Mouse (Mus musculus): ENCODE data around the gene Strn3. TPM values are rescaled to one million over a fixed set of nuclear protein-coding genes. Genes with fewer than 3 reads are reported as not detected.

Gene Strn3
- total and polyA plus RNA-seq, 2 experiments from 2014 or later: 28.3 to 57.0 TPM

DNA sequence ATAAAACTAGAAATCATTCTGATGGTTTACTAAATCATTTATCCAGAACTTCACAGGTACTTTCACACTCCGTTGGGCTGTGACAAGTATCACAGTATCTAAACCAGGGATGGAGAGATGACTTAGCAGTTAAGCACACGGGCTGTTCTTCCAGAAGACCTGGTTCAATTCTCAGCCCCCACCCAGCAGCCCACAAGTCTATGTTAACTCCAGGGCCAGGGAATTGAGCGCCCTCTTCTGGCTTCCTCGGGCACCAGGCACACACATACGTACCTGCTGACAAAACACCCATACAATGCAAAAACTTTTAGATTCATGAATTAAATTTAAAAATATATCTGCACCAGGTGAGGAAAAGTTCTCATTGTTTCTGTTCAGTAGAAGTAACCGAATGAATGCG lies 121.8 kb downstream of the Strn3 start:
- H3K27me3 ChIP-seq (ENCODE audit: insufficient read depth, low read length): no peaks in the 10 kb centered on the region
- no peaks in the 10 kb centered on the region for H3K9me3 ChIP-seq (ENCODE audit: low read length)
- H3K4me3 ChIP-seq (ENCODE audit: low read depth, low read length): no peak overlapping the region
- DNase-seq (ENCODE audit: low spot score) (no peak), ATAC-seq (ENCODE audit: low FRiP score) (no peak)
- H3K4me1 ChIP-seq (ENCODE audit: insufficient read depth, low read length): no peaks in the 10 kb centered on the region
- H3K36me3 ChIP-seq (ENCODE audit: insufficient read depth, low read length): no peaks in the 10 kb centered on the region
- H3K4me2 ChIP-seq (ENCODE audit: low read depth, low read length, poor library complexity, severe bottlenecking): no peak overlapping the region
- H3K27ac ChIP-seq (ENCODE audit: low read depth, low read length): no peak overlapping the region
- TF ChIP-seq CTCF (IDR thresholded peaks at IDR 0.05): no peak
- WGBS: 65% methylated on average over 7 of the region's 7 CpGs
- no peak overlapping the region for H3K9ac ChIP-seq (replicated peaks; ENCODE audit: low read length, poor library complexity, severe bottlenecking)

DNA sequence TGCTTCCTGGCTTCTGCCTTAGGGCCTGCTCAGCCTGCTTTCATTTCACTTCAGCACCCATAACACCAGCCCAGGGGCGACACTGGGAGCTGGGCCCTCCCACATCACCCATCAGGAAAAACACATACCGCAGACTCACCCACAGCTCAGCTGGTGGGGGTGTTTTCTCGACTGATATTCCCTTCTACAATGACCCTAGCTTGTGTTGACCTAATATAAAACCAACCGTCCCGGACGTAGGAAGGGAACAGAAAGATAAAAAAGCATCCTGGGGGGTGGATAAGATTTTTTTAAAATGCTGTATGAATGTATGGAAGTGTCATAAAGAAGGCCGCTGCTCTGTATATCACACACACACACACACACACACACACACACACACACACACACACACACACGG lies 122.2 kb downstream of the Strn3 start:
- no peak overlapping the region for H3K4me3 ChIP-seq (ENCODE audit: low read depth, low read length)
- no peak overlapping the region for H3K27ac ChIP-seq (ENCODE audit: low read depth, low read length)
- DNase-seq (ENCODE audit: low spot score): no peak
- H3K4me1 ChIP-seq (ENCODE audit: insufficient read depth, low read length): no peaks in the 10 kb centered on the region
- no peaks in the 10 kb centered on the region for H3K36me3 ChIP-seq (ENCODE audit: insufficient read depth, low read length)
- H3K9ac ChIP-seq (replicated peaks; ENCODE audit: low read length, poor library complexity, severe bottlenecking): no peak overlapping the region
- no peaks in the 10 kb centered on the region for H3K9me3 ChIP-seq (ENCODE audit: low read length)
- ATAC-seq (ENCODE audit: low FRiP score): no peak
- no peak overlapping the region for H3K4me2 ChIP-seq (ENCODE audit: low read depth, low read length, poor library complexity, severe bottlenecking)
- 94% methylated on average over 8 of the region's 8 CpGs for WGBS
- no peak for TF ChIP-seq CTCF (IDR thresholded peaks at IDR 0.05)
- H3K27me3 ChIP-seq (ENCODE audit: insufficient read depth, low read length): no peaks in the 10 kb centered on the region

GRCm38 (mm10) chr12:51567225-51567624 lies 124.5 kb downstream of the Strn3 start:
- Histone ChIP-seq H3K9ac (replicated peaks; ENCODE audit: low read length, poor library complexity, severe bottlenecking) (no peak overlapping the region), H3K36me3 (ENCODE audit: insufficient read depth, low read length) (no peaks in the 10 kb centered on the region), H3K9me3 (ENCODE audit: low read length) (no peaks in the 10 kb centered on the region), H3K4me2 (ENCODE audit: low read depth, low read length, poor library complexity, severe bottlenecking) (no peak overlapping the region), H3K27me3 (ENCODE audit: insufficient read depth, low read length) (no peaks in the 10 kb centered on the region), H3K27ac (ENCODE audit: low read depth, low read length) (no peak overlapping the region), H3K4me3 (ENCODE audit: low read depth, low read length) (no peak overlapping the region), H3K4me1 (ENCODE audit: insufficient read depth, low read length) (no peaks in the 10 kb centered on the region)
- DNase-seq (ENCODE audit: low spot score): no peak
- no peak for TF ChIP-seq CTCF (IDR thresholded peaks at IDR 0.05)
- no peak; the same call in 1 of the 2 replicates for ATAC-seq (ENCODE audit: low FRiP score)
- 76% methylated on average over 7 of the region's 7 CpGs for WGBS

- H3K27me3 ChIP-seq (ENCODE audit: insufficient read depth, low read length): no peaks in the 10 kb centered on the region
- DNase-seq (ENCODE audit: low spot score) (no peak), ATAC-seq (ENCODE audit: low FRiP score) (no peak)
- no peaks in the 10 kb centered on the region for H3K9me3 ChIP-seq (ENCODE audit: low read length)
- no peak for TF ChIP-seq CTCF (IDR thresholded peaks at IDR 0.05)
- H3K27ac ChIP-seq (ENCODE audit: low read depth, low read length): no peak overlapping the region
- H3K9ac ChIP-seq (replicated peaks; ENCODE audit: low read length, poor library complexity, severe bottlenecking): no peak overlapping the region
- no peaks in the 10 kb centered on the region for H3K36me3 ChIP-seq (ENCODE audit: insufficient read depth, low read length)
- WGBS: 77% methylated on average over 9 of the region's 9 CpGs
- no peak overlapping the region for H3K4me3 ChIP-seq (ENCODE audit: low read depth, low read length)
- no peak overlapping the region for H3K4me2 ChIP-seq (ENCODE audit: low read depth, low read length, poor library complexity, severe bottlenecking)
- H3K4me1 ChIP-seq (ENCODE audit: insufficient read depth, low read length): no peaks in the 10 kb centered on the region
Measured at GRCm38 (mm10) chr12:51561416-51561815, 130.3 kb downstream of the Strn3 start.

Other genes starting within 250 kb of the Strn3 start
- gene Coch, start 98.6 kb downstream of the Strn3 start, total RNA-seq (2014; rRNA removed): 24.9 and 31.6 TPM in 2 replicates
- 20.3 and 22.2 TPM in 2 replicates for gene Coch, start 98.6 kb downstream of the Strn3 start, polyA plus RNA-seq (2015; fragmentation: Nextera tagmentation; extraction: Ambion mirVana)
- 39.5 and 54.2 TPM in 2 replicates for gene Ap4s1, start 864 bp downstream of the Strn3 start, total RNA-seq (2014; rRNA removed)
- 67.5 and 74.0 TPM in 2 replicates for gene Ap4s1, start 864 bp downstream of the Strn3 start, polyA plus RNA-seq (2015; fragmentation: Nextera tagmentation; extraction: Ambion mirVana)
- 75.7 and 91.7 TPM in 2 replicates for gene Hectd1, start 137.6 kb upstream of the Strn3 start, total RNA-seq (2014; rRNA removed)
- gene Hectd1, start 137.6 kb upstream of the Strn3 start, polyA plus RNA-seq (2015; fragmentation: Nextera tagmentation; extraction: Ambion mirVana): 24.9 and 29.5 TPM in 2 replicates